Mouse (Mus musculus) cerebellum, adult 2 months (tissue): Measurements from ENCODE around the gene Rbms3. TPM values are rescaled to one million over a fixed set of nuclear protein-coding genes. Genes with fewer than 3 reads are reported as not detected.

Experiments used
- DNase-seq, 2 experiments: peaks; one replicate each; pipeline ENCODE4 v3.0.0; 2021
- H3K27ac ChIP-seq: fragments of 200-500 bp; 2 replicates; pipeline ENCODE4 v1.5.1; 2012; ENCODE audit warnings: low read length, control low read depth, inconsistent platforms; ENCODE audit not compliant: insufficient read depth
- H3K27me3 ChIP-seq: fragments of 200-500 bp; 2 replicates; pipeline ENCODE4 v1.6.1; 2012; ENCODE audit warnings: inconsistent platforms, mild to moderate bottlenecking, low read length, moderate library complexity; ENCODE audit not compliant: control insufficient read depth, insufficient read depth
- H3K4me1 ChIP-seq: fragments of 200-500 bp; 2 replicates; pipeline ENCODE4 v1.6.1; 2011; ENCODE audit warnings: low read length; ENCODE audit not compliant: control insufficient read depth, insufficient read depth
- H3K4me3 ChIP-seq: fragments of 200-500 bp; replicated peaks from 2 replicates; pipeline ENCODE3; 2011; ENCODE audit warnings: mild to moderate bottlenecking, low read depth, low read length, control low read depth; ENCODE audit not compliant: insufficient read depth
- CTCF ChIP-seq: fragments of 200-500 bp; IDR thresholded peaks from 2 replicates; pipeline ENCODE4 v1.5.1; 2011; ENCODE audit warnings: low read depth, mild to moderate bottlenecking, control low read depth, low read length, moderate library complexity, borderline replicate concordance; ENCODE audit not compliant: insufficient read depth
- POLR2A ChIP-seq: fragments of 200-500 bp; IDR thresholded peaks from 2 replicates; pipeline ENCODE4 v1.6.1; 2011; ENCODE audit warnings: low read length, control low read depth, borderline replicate concordance; ENCODE audit not compliant: insufficient read depth
- WGBS: fragments of 180-500 bp; shearing (Covaris S2); methylation state at CpG from one replicate; pipeline ENCODE4 v1.1.7; 2018; 5-methylcytosine and 5-hydroxymethylcytosine counted together
- polyA plus RNA-seq: library from polyadenylated mRNA; depleted of rRNA; stranded (reverse); fragments of >200 nt; gene quantifications from 2 replicates; pipeline ENCODE4 v1.2.3, GENCODE M21; 2012

The Rbms3 gene
- polyA plus RNA-seq, 1 experiment: 13.3 TPM

GRCm38 (mm10) chr9:117317251-117317650 lies 312.5 kb downstream of the Rbms3 start:
- Histone ChIP-seq H3K27ac (no peak overlapping the region), H3K4me3 (no peak overlapping the region), H3K4me1 (no peaks in the 10 kb centered on the region), H3K27me3 (no peaks in the 10 kb centered on the region)
- DNase-seq: no peak
- 95% methylated on average over 7 of the region's 7 CpGs for WGBS
- TF ChIP-seq CTCF: no peak

GRCm38 (mm10) chr9:117313642-117314041 lies 316.1 kb downstream of the Rbms3 start:
- no peak for DNase-seq
- no peak overlapping the region for H3K27ac ChIP-seq
- H3K27me3 ChIP-seq: no peaks in the 10 kb centered on the region
- no peak for TF ChIP-seq CTCF
- TF ChIP-seq POLR2A: no peak
- no peak overlapping the region for H3K4me3 ChIP-seq
- no peaks in the 10 kb centered on the region for H3K4me1 ChIP-seq
- 59% methylated on average over 11 of the region's 11 CpGs for WGBS

- Histone ChIP-seq H3K4me3 (no peak overlapping the region), H3K4me1 (no peaks in the 10 kb centered on the region), H3K27ac (no peak overlapping the region), H3K27me3 (no peaks in the 10 kb centered on the region)
- TF ChIP-seq CTCF: no peak
- no peak for TF ChIP-seq POLR2A
- no peak for DNase-seq
These were observed 319.9 kb downstream of the Rbms3 start for GRCm38 (mm10) chr9:117309809-117310208.

GRCm38 (mm10) chr9:117298991-117299390 lies 330.7 kb downstream of the Rbms3 start:
- TF ChIP-seq POLR2A (no peak), CTCF (no peak)
- no peak overlapping the region for H3K27ac ChIP-seq
- no peak overlapping the region for H3K4me3 ChIP-seq
- no peak for DNase-seq
- WGBS: 25% methylated on average over 7 of the region's 7 CpGs
- H3K27me3 ChIP-seq: no peaks in the 10 kb centered on the region; the same call in 1 of the 2 replicates
- H3K4me1 ChIP-seq: no peaks in the 10 kb centered on the region

- no peaks in the 10 kb centered on the region; the same call in 1 of the 2 replicates for H3K27me3 ChIP-seq
- H3K4me1 ChIP-seq: no peaks in the 10 kb centered on the region
- no peak overlapping the region for H3K27ac ChIP-seq
- no peak for DNase-seq
- TF ChIP-seq POLR2A: no peak
- no peak for TF ChIP-seq CTCF
- no peak overlapping the region for H3K4me3 ChIP-seq
- WGBS: 79% methylated on average over 15 of the region's 15 CpGs
These were observed 331.8 kb downstream of the Rbms3 start for GRCm38 (mm10) chr9:117297662-117298531.

GRCm38 (mm10) chr9:117291066-117291850 lies 338.5 kb downstream of the Rbms3 start:
- TF ChIP-seq CTCF: no peak
- no peak for TF ChIP-seq POLR2A
- 74% methylated on average over 15 of the region's 15 CpGs for WGBS

GRCm38 (mm10) chr9:117274846-117275245 lies 354.9 kb downstream of the Rbms3 start:
- no peak for TF ChIP-seq CTCF
- no peak for TF ChIP-seq POLR2A
- DNase-seq: no peak
- WGBS: 54% methylated on average over 12 of the region's 12 CpGs
- no peak overlapping the region for H3K27ac ChIP-seq
- no peaks in the 10 kb centered on the region for H3K27me3 ChIP-seq
- no peaks in the 10 kb centered on the region for H3K4me1 ChIP-seq
- H3K4me3 ChIP-seq: no peak overlapping the region

More at GRCm38 (mm10) chr9:117291066-117291850, 338.5 kb downstream of the Rbms3 start:
- Histone ChIP-seq H3K27me3 (no peaks in the 10 kb centered on the region), H3K27ac (no peak overlapping the region), H3K4me3 (no peak overlapping the region), H3K4me1 (no peaks in the 10 kb centered on the region)
- no peak for DNase-seq
